Mouse (Mus musculus) ES-E14 (cell line): ENCODE results near the gene Tcerg1l.

ENCODE experiments used
- CHD2 ChIP-seq: IDR thresholded peaks from 2 replicates; pipeline ENCODE4 v1.6.1; 2014; ENCODE audit warnings: mild to moderate bottlenecking, low read depth, low read length, inconsistent platforms
- HCFC1 ChIP-seq: IDR thresholded peaks from 2 replicates; pipeline ENCODE4 v1.6.1; 2012; ENCODE audit warnings: low read length, inconsistent platforms, borderline replicate concordance; ENCODE audit not compliant: insufficient read depth
- MAFK ChIP-seq: IDR thresholded peaks from 2 replicates; pipeline ENCODE4 v1.6.1; 2014; ENCODE audit warnings: mild to moderate bottlenecking, low read depth, low read length, inconsistent platforms; ENCODE audit not compliant: insufficient read depth
- ZC3H11A ChIP-seq: IDR thresholded peaks from 2 replicates; pipeline ENCODE4 v1.6.1; 2012; ENCODE audit warnings: low read depth, mild to moderate bottlenecking, inconsistent platforms, low read length, borderline replicate concordance
- ZNF384 ChIP-seq: IDR thresholded peaks from 2 replicates; pipeline ENCODE4 v1.6.1; 2012; ENCODE audit warnings: low read depth, low read length, inconsistent platforms

GRCm38 (mm10) chr7:138378546-138378945 lies 19.0 kb downstream of the Tcerg1l start:
- TF ChIP-seq ZNF384 (no peak), HCFC1 (no peak), MAFK (no peak), CHD2 (no peak), ZC3H11A (no peak)
